Mouse (Mus musculus) ovary, postnatal 14 days (tissue): ENCODE measurements at regions not wholly inside any gene's neighbourhood (a gene's known extent, or its start where the extent isn't known, plus 50 kb on each side); places are given as distances from the start of the nearest gene placed in this dataset.
A peak's percentile ranks its signal among the peaks of the same experiment; 100 is the strongest.
"Not testable (repeated sequence)": the region's sequence is repeated elsewhere in the genome, so short reads cannot be mapped to it uniquely, and the experiment has no call there.

ENCODE experiments used
- DNase-seq: peaks from one replicate; pipeline ENCODE4 v3.0.0; 2022; ENCODE audit warnings: low spot score

- DNase-seq, result not testable (repeated sequence)
Observed at GRCm38 (mm10) chr17:13432256-13432655, 77.9 kb downstream of the Tcp10c start.

GRCm38 (mm10) chr17:13434146-13434545, 79.8 kb downstream of the Tcp10c start:
- not testable (repeated sequence) for DNase-seq

- DNase-seq, result not testable (repeated sequence)
Observed at GRCm38 (mm10) chr17:13438790-13439189, 84.4 kb downstream of the Tcp10c start.

DNA sequence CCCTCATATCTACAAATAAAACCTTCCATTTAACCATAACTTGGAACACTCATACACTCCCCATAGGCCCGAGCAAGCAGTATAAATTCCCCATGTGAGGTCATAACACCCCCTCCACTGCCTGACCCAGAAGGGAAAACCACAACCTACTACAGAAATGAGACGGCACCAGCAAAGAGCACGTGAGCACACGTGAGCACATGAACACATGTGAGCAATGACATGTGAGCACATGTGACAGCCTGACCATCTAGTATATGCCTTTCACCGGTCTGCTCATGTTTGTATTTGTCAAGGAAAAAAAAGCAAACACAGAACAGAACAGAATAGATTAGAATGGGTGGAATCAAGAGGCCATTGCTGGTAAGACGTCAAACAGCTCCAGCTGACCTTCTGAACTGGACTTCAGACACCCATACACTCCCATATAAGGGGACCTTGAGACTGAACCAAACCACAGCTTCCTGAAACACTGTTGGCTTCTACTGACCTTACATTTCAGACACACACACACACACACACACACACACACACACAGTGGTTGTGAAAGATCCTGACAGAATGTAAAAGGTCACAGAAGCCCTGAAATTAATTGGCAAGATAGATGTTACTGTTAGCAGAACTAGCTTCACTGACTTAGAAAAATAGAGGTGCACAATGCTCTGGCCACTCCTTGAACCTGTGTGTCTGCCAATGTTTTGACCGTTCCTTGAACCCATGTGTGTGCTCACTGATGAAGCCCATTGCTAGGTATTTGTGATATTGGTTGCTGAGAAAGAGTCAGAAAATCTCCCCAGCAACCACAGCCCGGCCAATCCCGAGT, 86.5 kb downstream of the Tcp10c start:
- DNase-seq, result not testable (repeated sequence)

GRCm38 (mm10) chr17:13442229-13442628, 87.9 kb downstream of the Tcp10c start:
- DNase-seq, result not testable (repeated sequence)

- DNase-seq, result not testable (repeated sequence)
Observed at GRCm38 (mm10) chr17:13456869-13457600, 102.7 kb downstream of the Tcp10c start.

GRCm38 (mm10) chr17:13457942-13458341, 103.6 kb downstream of the Tcp10c start:
- DNase-seq, result not testable (repeated sequence)

DNA sequence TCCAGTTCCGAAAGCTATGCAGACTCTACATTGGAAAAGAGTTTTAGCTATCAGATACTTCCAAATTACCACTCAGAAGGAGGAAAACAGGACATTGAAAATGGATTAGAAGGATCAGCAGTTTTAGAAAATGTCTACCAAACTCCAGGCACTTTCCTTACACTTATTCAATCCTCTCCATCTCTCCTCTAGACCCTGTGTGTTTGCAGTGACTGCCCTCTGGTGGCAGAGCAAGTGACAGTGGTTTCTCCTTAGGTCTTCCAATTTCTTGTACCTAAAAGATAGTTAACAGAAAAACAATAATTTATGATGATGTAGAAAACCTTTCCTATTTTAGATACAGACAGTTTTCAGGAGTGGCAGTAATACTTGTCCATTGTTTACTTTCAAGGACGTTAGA, 104.4 kb downstream of the Tcp10c start:
- DNase-seq, result not testable (repeated sequence)

DNA sequence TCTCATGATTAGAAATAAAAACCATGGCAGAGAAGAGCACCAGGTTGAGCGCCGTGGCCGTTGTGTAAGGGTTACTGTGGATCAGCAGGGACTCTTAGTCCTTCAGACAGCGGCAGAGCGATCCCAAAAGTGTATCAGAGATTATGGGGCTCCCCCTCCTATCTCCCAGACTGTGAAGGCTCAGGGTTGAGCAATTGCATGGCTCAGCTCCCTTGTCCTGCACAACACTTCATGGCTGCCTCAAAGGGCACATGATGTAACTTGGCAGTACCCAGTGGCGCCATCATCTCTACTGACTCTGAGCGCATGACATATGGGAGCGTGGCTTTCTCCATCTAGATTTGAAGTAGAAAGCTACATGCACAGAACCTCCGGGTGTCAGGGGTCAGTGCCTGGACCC, 108.3 kb downstream of the Tcp10c start:
- DNase-seq, result not testable (repeated sequence)

DNA sequence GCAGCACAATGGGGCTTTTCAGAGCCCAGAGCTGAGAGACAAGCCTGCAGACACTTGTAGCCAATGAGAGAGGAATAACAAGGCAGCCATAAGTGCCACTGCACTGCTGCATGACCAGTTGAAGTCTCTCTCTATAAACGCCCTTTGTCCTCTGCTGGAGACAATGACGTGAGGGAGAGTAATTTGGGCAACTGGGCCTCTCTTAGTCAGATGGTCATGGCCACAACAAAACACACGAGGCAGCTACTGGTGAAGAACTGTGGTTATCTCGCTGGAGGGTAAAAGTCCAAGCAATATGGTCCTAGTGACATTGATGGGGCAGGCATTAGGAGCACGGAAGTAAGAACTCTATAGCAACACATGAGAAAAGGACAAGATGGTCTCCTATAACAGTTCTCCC, 111.5 kb downstream of the Tcp10c start:
- DNase-seq, result not testable (repeated sequence)

GRCm38 (mm10) chr17:13469867-13470380, 115.6 kb downstream of the Tcp10c start:
- DNase-seq, result not testable (repeated sequence)

DNA sequence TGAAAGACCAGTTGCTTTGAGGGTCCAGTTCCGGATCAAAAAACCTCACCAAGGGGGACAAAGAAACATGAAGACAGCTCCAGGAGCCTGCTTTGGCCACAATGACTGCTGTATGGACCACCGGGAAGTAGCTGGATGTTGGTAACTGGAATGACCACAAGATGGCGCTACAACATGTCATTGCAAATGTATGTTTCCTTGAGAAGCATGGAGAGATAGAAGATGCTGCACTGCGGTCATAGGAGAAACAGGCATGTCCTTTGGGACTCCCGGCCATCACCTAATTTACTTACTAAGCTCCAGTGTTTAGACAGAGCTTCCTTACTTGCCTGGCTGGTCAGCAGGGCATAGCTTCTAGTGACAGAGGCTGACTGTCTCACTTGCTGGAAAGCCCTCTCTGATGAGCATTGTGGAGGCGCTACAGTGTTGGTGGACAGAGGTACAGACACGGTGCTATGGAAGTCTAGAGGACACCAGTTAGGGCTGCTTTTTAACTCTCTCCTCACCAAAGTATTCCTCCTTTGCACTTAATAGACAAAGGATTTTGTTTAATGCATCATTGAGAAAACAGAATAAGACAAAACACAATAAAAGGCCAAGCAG, 118.2 kb downstream of the Tcp10c start:
- DNase-seq, result peak; percentile 74

DNA sequence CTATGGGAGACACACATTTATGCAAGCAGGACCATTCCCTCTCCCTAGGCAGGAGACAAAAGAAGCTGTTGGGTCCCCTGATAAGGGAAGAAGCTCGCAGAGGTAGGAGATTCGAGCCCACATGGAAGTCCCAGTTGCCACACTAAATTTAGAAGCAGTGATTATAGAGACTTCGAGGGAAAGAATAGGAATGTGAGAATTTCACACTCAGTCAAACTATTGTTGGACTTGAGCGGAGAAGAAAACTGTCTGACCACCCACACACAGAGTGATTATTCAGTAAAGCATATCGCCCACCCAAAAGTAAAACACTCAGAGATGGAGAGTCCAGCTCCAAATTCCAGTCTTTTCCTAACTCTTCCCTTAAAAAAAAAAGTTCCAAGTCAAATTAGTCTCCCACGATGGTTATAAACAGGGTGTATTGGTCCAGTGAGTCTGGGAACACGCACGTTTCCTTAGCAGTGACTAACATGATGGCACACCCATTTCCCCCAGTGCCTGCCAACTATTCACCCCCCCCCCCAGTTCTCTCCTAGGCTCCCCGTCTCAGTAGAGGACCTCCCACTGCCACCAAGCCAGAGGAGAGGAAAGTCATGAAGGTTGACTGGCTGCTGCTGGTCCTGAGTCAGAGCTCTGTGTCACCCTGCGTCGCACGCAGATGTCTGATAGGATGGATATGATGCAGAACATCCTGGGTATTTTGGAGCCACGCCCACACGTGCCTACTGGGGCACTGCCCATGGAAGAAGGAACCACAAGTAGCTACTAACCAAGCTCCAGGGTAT, 120.1 kb downstream of the Tcp10c start:
- no peak for DNase-seq

DNA sequence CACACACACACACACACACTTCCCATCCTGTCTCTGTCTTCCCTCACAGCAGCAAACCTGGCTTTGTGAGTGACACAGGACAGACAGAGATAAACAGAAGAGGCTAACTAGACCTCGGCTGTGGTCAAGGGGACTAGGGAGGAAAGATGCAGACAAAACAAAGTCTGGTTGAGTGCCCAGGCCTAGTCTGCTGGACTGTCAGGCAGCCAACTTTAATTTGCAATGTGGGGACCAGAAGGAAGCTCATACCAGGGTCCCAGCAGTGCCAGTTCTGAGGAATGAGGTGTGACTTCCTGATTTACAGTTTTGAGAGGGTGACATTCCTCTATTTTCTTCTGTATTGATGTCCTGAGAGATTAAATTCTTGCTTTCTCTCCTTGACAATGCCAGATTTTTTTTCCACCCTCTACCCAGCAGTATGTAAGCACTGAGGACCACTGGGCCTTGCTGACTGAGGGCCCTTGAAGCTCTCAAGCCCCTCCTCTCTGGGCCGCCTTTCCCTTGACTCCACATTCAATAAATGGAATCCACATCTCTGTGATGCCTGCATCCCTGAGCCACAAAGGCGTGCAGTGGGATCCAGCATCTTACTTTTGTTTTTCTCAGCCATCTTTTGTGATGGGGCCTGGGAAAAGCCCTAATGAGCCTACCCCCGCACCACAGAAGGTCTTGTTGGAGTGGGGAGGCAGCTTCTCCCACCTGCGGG, 124.6 kb downstream of the Tcp10c start:
- no peak for DNase-seq

GRCm38 (mm10) chr17:13479572-13480063, 125.2 kb downstream of the Tcp10c start:
- no peak for DNase-seq

DNA sequence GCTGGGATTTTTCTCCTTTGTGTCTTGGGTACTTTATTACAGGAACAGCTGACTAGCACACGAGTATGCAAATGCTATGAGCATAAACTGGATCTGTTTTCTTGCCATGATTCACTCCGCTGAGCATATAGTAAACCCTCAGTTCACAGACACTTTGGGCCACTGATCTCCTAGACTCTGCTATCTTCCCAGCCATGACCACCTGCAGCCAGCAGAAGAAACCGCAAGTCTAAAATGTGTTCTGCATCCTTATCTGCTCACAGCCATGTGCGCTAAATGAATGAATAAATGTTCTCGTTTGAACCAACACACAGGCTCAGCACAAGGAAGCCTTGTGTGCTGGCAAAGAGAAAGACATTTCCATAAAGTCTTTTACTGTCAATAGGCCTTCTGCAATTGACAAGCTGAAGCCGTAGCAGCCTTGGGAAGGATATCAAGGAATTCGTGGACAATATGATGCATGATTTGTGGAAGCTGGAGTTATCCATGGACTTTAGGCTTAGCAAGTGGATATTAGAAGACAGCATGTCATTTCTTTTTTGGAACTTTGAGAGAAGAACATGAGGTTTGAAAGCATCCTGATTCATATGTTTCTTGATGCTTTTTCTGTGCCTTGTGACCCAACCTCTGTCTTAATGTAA, 127.2 kb downstream of the Tcp10c start:
- no peak for DNase-seq

- DNase-seq, result no peak
Observed at GRCm38 (mm10) chr17:13482136-13482535, 127.8 kb downstream of the Tcp10c start.

- DNase-seq, result no peak
Observed at GRCm38 (mm10) chr17:13487291-13488215, 133.2 kb downstream of the Tcp10c start.

DNA sequence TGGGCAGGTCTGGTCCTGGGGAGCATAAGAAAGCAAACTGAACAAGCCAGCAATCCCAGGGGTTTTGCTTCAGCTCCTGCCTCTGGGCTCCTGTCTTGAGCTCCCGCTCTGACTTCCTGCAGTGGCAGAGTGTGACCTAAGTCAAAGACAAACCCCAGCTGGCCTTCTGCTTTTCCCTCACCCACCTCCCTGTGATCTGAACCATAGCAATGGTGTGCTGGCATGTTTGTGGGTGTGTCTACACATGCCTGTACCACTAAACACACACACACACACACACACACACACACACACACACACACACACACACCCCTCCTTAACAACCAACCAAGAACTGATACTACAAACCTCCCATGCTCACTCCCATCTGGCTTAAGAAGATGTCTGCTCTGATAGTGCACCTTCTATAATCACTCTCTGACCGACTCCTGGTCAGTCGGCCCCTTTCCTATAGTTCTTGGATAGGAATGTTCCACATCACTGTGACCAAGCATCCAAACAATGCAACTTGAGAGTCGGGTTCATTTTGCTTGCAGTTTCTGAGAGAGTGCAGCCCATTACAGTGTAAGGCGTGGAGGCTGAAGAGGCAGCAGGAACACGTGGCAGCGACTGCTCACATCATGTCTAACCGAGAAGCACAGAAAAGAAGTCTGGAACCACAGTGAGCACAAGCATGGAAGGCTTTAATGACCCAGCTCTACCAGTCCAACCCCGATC, 134.4 kb downstream of the Tcp10c start:
- DNase-seq, result no peak
